Comparison of ENCODE assay signal across 8 mouse cellular contexts in the genomic region with DNA sequence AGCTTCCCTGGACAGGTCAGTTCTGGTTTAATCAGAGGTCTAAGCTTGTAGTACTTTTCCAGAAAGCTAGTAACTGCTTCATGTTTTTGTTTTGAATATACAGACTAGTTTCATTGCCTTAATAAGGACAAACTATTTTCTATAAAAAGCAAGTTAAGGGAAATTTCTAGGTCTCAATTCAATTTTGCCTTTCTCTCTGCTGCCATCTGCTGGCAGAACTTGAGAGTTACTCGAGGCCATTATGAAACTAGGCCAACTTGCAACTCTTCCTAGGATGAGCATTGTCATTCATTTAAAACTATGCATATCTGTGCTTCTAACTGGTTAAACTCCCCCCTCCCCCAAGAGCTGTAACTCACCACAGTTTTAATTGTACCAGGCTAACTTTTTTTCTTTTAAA. TPM values are rescaled to one million over a fixed set of nuclear protein-coding genes. Genes with fewer than 3 reads are reported as not detected.
DNase-seq lines count a peak whose midpoint lies in the region; ATAC-seq and TF ChIP-seq lines count a peak whose summit lies in the region.
"Had no signal": no experiment of that assay in that cellular context is flagged by ENCODE, and none has a peak within 500 bp of the region (broad histone marks: within the 10 kb centered on the region; RNA-seq: fewer than 3 reads in every experiment).

No protein-coding gene starts in this region.

- H3K27ac ChIP-seq in midbrain, embryonic 10.5 days (replicated peaks), result no peak overlapping the region
- H3K27ac ChIP-seq in midbrain, embryonic 16.5 days (ENCODE audit: low read length), result no peak overlapping the region
- no peak overlapping the region for H3K27ac ChIP-seq in limb, embryonic 14.5 days (replicated peaks; ENCODE audit: low read depth, low read length)

- H3K27me3 ChIP-seq in midbrain, embryonic 10.5 days (ENCODE audit: low read depth, poor library complexity, severe bottlenecking), result no peaks in the 10 kb centered on the region
- H3K27me3 ChIP-seq in midbrain, embryonic 16.5 days (ENCODE audit: control insufficient read depth, insufficient read depth, low read depth, low read length), result no peaks in the 10 kb centered on the region
- no peaks in the 10 kb centered on the region for H3K27me3 ChIP-seq in limb, embryonic 14.5 days (ENCODE audit: control insufficient read depth, insufficient read depth, low read length)

- H3K4me1 ChIP-seq in midbrain, embryonic 10.5 days, result peaks cover 4% of the 10 kb centered on the region; the same call in 1 of the 2 replicates
- no peaks in the 10 kb centered on the region for H3K4me1 ChIP-seq in midbrain, embryonic 16.5 days (ENCODE audit: control insufficient read depth, insufficient read depth, low read length)
- H3K4me1 ChIP-seq in limb, embryonic 14.5 days (ENCODE audit: control insufficient read depth, insufficient read depth, low read length), result no peaks in the 10 kb centered on the region

- H3K4me2 ChIP-seq in midbrain, embryonic 16.5 days (ENCODE audit: low read length), result no peak overlapping the region
- no peak overlapping the region for H3K4me2 ChIP-seq in limb, embryonic 14.5 days (replicated peaks; ENCODE audit: low read depth, low read length, severe bottlenecking)

- no peak overlapping the region for H3K4me3 ChIP-seq in midbrain, embryonic 10.5 days
- H3K4me3 ChIP-seq in midbrain, embryonic 16.5 days (ENCODE audit: low read depth, low read length), result no peak overlapping the region
- H3K4me3 ChIP-seq in limb, embryonic 14.5 days (replicated peaks; ENCODE audit: low read length), result no peak overlapping the region

- peak; percentile 38 for DNase-seq in midbrain, embryonic 10.5 days (ENCODE audit: low spot score)
- DNase-seq in ZHBTc4 (ENCODE audit: low read depth, low spot score), result peak; percentile 75
- peak; percentile 79 to 85 for DNase-seq in cerebellum, postnatal 10 days
- peak; percentile 64 for DNase-seq in kidney, adult 9 months
- DNase-seq in limb, embryonic 14.5 days (ENCODE audit: low spot score), result peak; percentile 81
- peak; percentile 37 for DNase-seq in right cerebral cortex, postnatal 25 days

- ATAC-seq in midbrain, embryonic 16.5 days, result no peak
- no peak for ATAC-seq in limb, embryonic 14.5 days (ENCODE audit: low FRiP score, low read depth)

- no peak overlapping the region for H3K9ac ChIP-seq in midbrain, embryonic 16.5 days (ENCODE audit: low read depth, low read length)
- no peak overlapping the region for H3K9ac ChIP-seq in limb, embryonic 14.5 days (ENCODE audit: low read depth, low read length, severe bottlenecking)

- no peaks in the 10 kb centered on the region for H3K36me3 ChIP-seq in midbrain, embryonic 10.5 days
- H3K36me3 ChIP-seq in midbrain, embryonic 16.5 days (ENCODE audit: control insufficient read depth, insufficient read depth, low read length), result no peaks in the 10 kb centered on the region
- peaks cover 36% of the 10 kb centered on the region; the same call in 1 of the 2 replicates for H3K36me3 ChIP-seq in limb, embryonic 14.5 days (ENCODE audit: control insufficient read depth, insufficient read depth, low read length)

- 4% methylated on average over 1 of the region's 1 CpGs for WGBS in midbrain, embryonic 10.5 days
- 0% methylated on average over 1 of the region's 1 CpGs for WGBS in midbrain, embryonic 16.5 days
- WGBS in limb, embryonic 14.5 days, result 3% methylated on average over 1 of the region's 1 CpGs

- TF ChIP-seq POLR2A in limb, embryonic 14.5 days (IDR thresholded peaks at IDR 0.05; ENCODE audit: borderline replicate concordance, extremely low read depth, insufficient read depth, insufficient read length), result no peak

- H3K9me3 ChIP-seq in midbrain, embryonic 10.5 days (replicated peaks), result no peaks in the 10 kb centered on the region
- no peaks in the 10 kb centered on the region for H3K9me3 ChIP-seq in midbrain, embryonic 16.5 days (replicated peaks; ENCODE audit: control insufficient read depth, low read length, poor library complexity, severe bottlenecking)
- H3K9me3 ChIP-seq in limb, embryonic 14.5 days (ENCODE audit: control insufficient read depth, low read length), result no peaks in the 10 kb centered on the region

RNA-seq across cellular contexts. Expression of a gene that starts 29.4 kb away (rescaled TPM):
- polyA plus RNA-seq in midbrain, embryonic 10.5 days (2016; fragmentation: Nextera tagmentation; extraction: Ambion mirVana), result 0.06 TPM in 1 of 2 replicates, not detected in the other
- not detected in 2 replicates for polyA plus RNA-seq in midbrain, embryonic 16.5 days (2015; fragmentation: Nextera tagmentation; extraction: Ambion mirVana)
- 2.3 and 2.7 TPM in 2 replicates for polyA plus RNA-seq in limb, embryonic 14.5 days (2012; rRNA removed)
- 1.8 and 2.1 TPM in 2 replicates for polyA plus RNA-seq in limb, embryonic 14.5 days (2014; fragmentation: Nextera tagmentation; extraction: Ambion mirVana)
- polyA plus RNA-seq: neural tube, embryonic 14.5 days had no signal
